Mouse (Mus musculus) frontal cortex, postnatal 36 days (tissue): ENCODE results near the gene Rnf123.
"Not testable (repeated sequence)": the region's sequence is repeated elsewhere in the genome, so short reads cannot be mapped to it uniquely, and the experiment has no call there.

ENCODE experiments used
- DNase-seq, 2 experiments: peaks; one replicate each; pipeline ENCODE4 v3.0.0; 2022; ENCODE audit warnings: low spot score in 2 of 2

Gene Rnf123

GRCm38 (mm10) chr9:108035331-108036156 lies 47.6 kb downstream of the Rnf123 start:
- DNase-seq: no peak

GRCm38 (mm10) chr9:108032126-108032525 lies 51.0 kb downstream of the Rnf123 start:
- no peak for DNase-seq

GRCm38 (mm10) chr9:108027867-108028266 lies 55.3 kb downstream of the Rnf123 start:
- no peak for DNase-seq

GRCm38 (mm10) chr9:108026584-108026983 lies 56.6 kb downstream of the Rnf123 start:
- no peak for DNase-seq

- no peak for DNase-seq
Observed at GRCm38 (mm10) chr9:108023216-108023615, 59.9 kb downstream of the Rnf123 start.

GRCm38 (mm10) chr9:108020741-108021140 lies 62.4 kb downstream of the Rnf123 start:
- no peak for DNase-seq

- DNase-seq: peak; percentile 13 to 55
Observed at GRCm38 (mm10) chr9:108017127-108017526, 66.0 kb downstream of the Rnf123 start.

- not testable (repeated sequence) for DNase-seq
Observed at GRCm38 (mm10) chr9:108013577-108013976, 69.6 kb downstream of the Rnf123 start.

- DNase-seq: no peak
Observed at GRCm38 (mm10) chr9:108010385-108010784, 72.8 kb downstream of the Rnf123 start.

GRCm38 (mm10) chr9:108008041-108008440 lies 75.1 kb downstream of the Rnf123 start:
- no peak for DNase-seq

GRCm38 (mm10) chr9:108003531-108003890 lies 79.6 kb downstream of the Rnf123 start:
- DNase-seq: no peak

GRCm38 (mm10) chr9:108002778-108003530 lies 80.2 kb downstream of the Rnf123 start:
- DNase-seq: peak in 1 of 2 experiments; percentile 36

- peak; percentile 100 for DNase-seq
Observed at GRCm38 (mm10) chr9:108001922-108002770, 81.0 kb downstream of the Rnf123 start, which contains the start of gene Ip6k1. Gene Ip6k1, plus strand, starts transcription at chr9:108002501.
